Mouse (Mus musculus): ENCODE data around the gene Stk25.

DNA sequence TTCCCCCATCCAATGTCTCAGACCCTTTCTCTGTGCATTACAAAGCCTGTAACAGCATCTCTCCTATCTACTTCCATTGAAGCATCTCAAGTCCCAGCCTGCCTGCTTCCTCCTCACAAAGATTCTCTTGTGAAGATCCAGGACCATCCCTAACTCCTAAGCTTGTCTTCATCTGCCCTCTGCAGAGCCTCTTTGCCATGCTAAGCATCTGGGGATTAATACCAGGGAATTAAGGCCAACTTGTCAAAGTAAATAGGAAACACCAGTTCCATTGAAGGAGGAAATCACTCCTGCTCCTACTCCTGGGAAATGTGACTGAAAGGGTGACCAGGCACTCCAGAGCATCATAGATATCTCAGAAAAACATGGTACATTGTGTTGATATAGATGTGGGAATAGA, 11.5 kb upstream of the Stk25 start:
- TF ChIP-seq TAL1 (IDR thresholded peaks at IDR 0.05; ENCODE audit: low read length) (no peak), GATA1 (IDR thresholded peaks at IDR 0.05; ENCODE audit: low read length) (no peak)
